Mouse (Mus musculus) brown adipose tissue, adult 24 weeks (tissue): ENCODE measurements at regions not wholly inside any gene's neighbourhood (a gene's known extent, or its start where the extent isn't known, plus 50 kb on each side); places are given as distances from the start of the nearest gene placed in this dataset.

ENCODE experiments used
- H3K27ac ChIP-seq: fragments of 200-500 bp; replicated peaks from 2 replicates; pipeline ENCODE4 v1.5.1; 2012; ENCODE audit warnings: low read depth, mild to moderate bottlenecking, low read length
- H3K4me1 ChIP-seq: fragments of 200-500 bp; 2 replicates; pipeline ENCODE4 v1.6.1; 2012; ENCODE audit warnings: low read length, mixed read lengths; ENCODE audit not compliant: control insufficient read depth, insufficient read depth, insufficient read length
- H3K4me3 ChIP-seq: fragments of 200-500 bp; 2 replicates; pipeline ENCODE4 v1.5.1; 2012; ENCODE audit warnings: low read depth, mild to moderate bottlenecking, low read length, moderate library complexity; ENCODE audit not compliant: insufficient read depth

- no peaks in the 10 kb centered on the region for H3K4me1 ChIP-seq
- no peak overlapping the region for H3K27ac ChIP-seq
- H3K4me3 ChIP-seq: no peak overlapping the region
These were observed 175.9 kb downstream of the Lmo4 start for GRCm38 (mm10) chr3:144029121-144029520.

- H3K27ac ChIP-seq: no peak overlapping the region
- H3K4me3 ChIP-seq: no peak overlapping the region
- no peaks in the 10 kb centered on the region for H3K4me1 ChIP-seq
These were observed 177.7 kb downstream of the Lmo4 start for GRCm38 (mm10) chr3:144027134-144027980.

- no peak overlapping the region for H3K27ac ChIP-seq
- no peaks in the 10 kb centered on the region for H3K4me1 ChIP-seq
- H3K4me3 ChIP-seq: no peak overlapping the region
These were observed 179.4 kb downstream of the Lmo4 start for GRCm38 (mm10) chr3:144025451-144026125.

GRCm38 (mm10) chr3:144024216-144024615 lies 180.8 kb downstream of the Lmo4 start:
- Histone ChIP-seq H3K4me1 (0 out of 2 replicates have a peak, but pooled peaks cover 2% of the 10 kb centered on the region), H3K27ac (no peak overlapping the region), H3K4me3 (no peak overlapping the region)

- Histone ChIP-seq H3K4me3 (no peak overlapping the region), H3K4me1 (0 out of 2 replicates have a peak, but pooled peaks cover 2% of the 10 kb centered on the region), H3K27ac (no peak overlapping the region)
These were observed 182.0 kb downstream of the Lmo4 start for GRCm38 (mm10) chr3:144023058-144023457.

GRCm38 (mm10) chr3:144021969-144022368 lies 183.1 kb downstream of the Lmo4 start:
- 0 out of 2 replicates have a peak, but pooled peaks cover 2% of the 10 kb centered on the region for H3K4me1 ChIP-seq
- no peak overlapping the region for H3K27ac ChIP-seq
- no peak overlapping the region for H3K4me3 ChIP-seq

- Histone ChIP-seq H3K4me3 (no peak overlapping the region), H3K27ac (no peak overlapping the region), H3K4me1 (0 out of 2 replicates have a peak, but pooled peaks cover 2% of the 10 kb centered on the region)
These were observed 184.7 kb downstream of the Lmo4 start for GRCm38 (mm10) chr3:144020189-144020940.

GRCm38 (mm10) chr3:144019293-144019692 lies 185.7 kb downstream of the Lmo4 start:
- Histone ChIP-seq H3K4me1 (0 out of 2 replicates have a peak, but pooled peaks cover 2% of the 10 kb centered on the region), H3K27ac (no peak overlapping the region), H3K4me3 (no peak overlapping the region)

GRCm38 (mm10) chr3:144018559-144018958 lies 186.5 kb downstream of the Lmo4 start:
- Histone ChIP-seq H3K27ac (no peak overlapping the region), H3K4me1 (0 out of 2 replicates have a peak, but pooled peaks cover 2% of the 10 kb centered on the region), H3K4me3 (no peak overlapping the region)

GRCm38 (mm10) chr3:144015236-144015635 lies 189.8 kb downstream of the Lmo4 start:
- H3K4me3 ChIP-seq: no peak overlapping the region

GRCm38 (mm10) chr3:144013481-144014125 lies 191.4 kb downstream of the Lmo4 start:
- H3K4me3 ChIP-seq: no peak overlapping the region
- no peak overlapping the region for H3K27ac ChIP-seq
- no peaks in the 10 kb centered on the region for H3K4me1 ChIP-seq

More at GRCm38 (mm10) chr3:144015236-144015635, 189.8 kb downstream of the Lmo4 start:
- H3K4me1 ChIP-seq: no peaks in the 10 kb centered on the region
- H3K27ac ChIP-seq: no peak overlapping the region

- Histone ChIP-seq H3K4me3 (no peak overlapping the region), H3K4me1 (no peaks in the 10 kb centered on the region), H3K27ac (no peak overlapping the region)
These were observed 192.2 kb downstream of the Lmo4 start for GRCm38 (mm10) chr3:144012820-144013219.

- no peaks in the 10 kb centered on the region for H3K4me1 ChIP-seq
- no peak overlapping the region for H3K27ac ChIP-seq
- no peak overlapping the region for H3K4me3 ChIP-seq
These were observed 192.8 kb downstream of the Lmo4 start for GRCm38 (mm10) chr3:144012173-144012572.

GRCm38 (mm10) chr3:144011456-144012025 lies 193.5 kb downstream of the Lmo4 start:
- H3K27ac ChIP-seq: no peak overlapping the region
- H3K4me1 ChIP-seq: no peaks in the 10 kb centered on the region
- H3K4me3 ChIP-seq: no peak overlapping the region
